Mouse (Mus musculus) ovary, postnatal 14 days (tissue): ENCODE data around the gene Ino80b.

Source experiments
- DNase-seq: peaks from one replicate; pipeline ENCODE4 v3.0.0; 2022; ENCODE audit warnings: low spot score

The Ino80b gene

DNA sequence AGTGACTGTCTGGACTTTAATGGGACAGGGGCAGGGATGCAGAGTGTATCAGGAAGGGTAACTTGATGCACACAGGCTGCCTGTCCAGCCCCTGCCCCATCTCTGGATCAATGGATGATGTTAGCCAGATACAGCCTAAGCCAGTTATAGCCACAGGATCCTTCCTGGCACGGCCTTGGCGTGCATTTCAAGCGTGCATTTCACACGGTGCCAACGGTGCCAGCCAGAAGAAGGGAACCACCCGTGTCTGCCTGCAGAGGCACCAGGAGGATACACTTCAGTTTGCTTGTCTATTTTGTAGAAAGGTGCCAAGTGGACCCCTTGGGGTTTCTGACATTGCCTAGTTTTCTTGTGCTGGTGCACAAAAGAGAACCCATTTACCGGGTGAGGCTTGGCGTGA, 14.8 kb upstream of the Ino80b start:
- no peak for DNase-seq

DNA sequence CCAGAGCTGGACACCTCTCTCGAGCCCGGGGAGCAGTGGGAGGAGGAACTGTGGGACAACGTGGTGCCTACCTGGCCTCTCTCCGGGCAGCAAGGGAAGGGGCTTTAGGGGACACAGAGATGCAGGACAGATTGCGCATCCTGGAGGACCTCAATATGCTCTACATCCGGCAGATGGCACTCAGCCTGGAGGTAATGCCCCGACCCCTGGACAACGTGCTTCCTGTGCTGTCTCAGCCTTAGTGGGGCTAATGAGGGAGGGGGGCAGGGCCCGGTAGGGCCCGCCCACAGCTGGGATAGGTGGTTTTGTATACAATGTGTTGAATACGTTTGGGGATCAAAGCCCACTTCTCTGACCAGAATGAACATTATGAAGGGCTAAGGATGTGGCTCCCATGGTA, 12.8 kb upstream of the Ino80b start:
- DNase-seq = no peak

DNA sequence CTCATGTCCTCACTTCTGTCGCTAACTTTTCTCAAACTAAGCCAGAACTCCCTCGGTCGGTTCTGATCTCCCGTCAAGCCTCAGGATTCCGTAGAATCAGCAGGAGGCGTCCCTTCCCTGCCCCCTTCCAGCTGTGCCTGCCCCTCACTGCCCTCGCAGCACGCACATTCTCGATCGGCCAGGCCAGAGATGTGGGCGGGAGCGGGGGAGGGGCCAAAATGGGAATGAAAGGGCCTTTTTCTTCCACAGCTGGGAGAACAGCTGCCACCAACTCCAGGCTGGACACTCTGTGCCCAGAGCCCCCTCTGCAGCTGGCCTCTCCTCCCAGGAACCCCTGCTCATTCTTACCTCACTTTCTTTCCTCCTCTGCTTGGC, 12.3 kb upstream of the Ino80b start:
- DNase-seq = peak; percentile 84

DNA sequence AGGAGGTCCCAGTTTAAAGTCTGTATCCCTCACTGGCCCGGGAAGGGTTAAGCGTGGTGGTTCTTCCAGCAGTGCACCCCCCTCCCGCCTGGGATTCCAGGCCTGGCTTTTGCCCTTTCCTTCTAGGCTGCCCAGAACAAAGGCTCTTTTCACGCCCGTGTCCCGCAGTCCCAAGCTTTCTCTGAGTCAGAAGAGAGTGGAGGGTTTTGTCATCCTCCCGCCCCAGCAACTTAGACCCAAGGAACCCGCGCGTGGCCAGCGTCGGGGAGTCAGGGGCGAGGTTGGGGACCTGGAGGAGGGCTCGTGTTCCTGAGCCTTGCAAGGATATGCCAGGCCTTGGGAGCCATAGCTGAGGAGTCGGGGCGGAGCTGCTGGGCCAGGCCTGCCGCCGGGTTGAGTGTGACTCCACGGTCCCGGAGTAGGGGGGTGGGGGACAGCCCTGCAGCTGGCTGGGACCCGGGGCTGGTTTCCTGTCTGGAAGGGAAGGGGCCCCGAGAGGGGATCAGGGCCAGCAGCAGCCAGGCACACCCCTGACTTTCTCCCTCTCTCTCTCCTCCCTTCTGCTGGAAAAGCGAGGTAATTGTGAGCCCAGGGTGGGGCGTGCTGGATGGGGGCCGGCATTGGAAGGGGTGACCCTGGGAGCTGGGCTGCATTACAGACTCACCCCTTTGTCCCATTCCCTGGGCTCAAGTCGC, 11.8 kb upstream of the Ino80b start:
- DNase-seq = peak; percentile 57

DNA sequence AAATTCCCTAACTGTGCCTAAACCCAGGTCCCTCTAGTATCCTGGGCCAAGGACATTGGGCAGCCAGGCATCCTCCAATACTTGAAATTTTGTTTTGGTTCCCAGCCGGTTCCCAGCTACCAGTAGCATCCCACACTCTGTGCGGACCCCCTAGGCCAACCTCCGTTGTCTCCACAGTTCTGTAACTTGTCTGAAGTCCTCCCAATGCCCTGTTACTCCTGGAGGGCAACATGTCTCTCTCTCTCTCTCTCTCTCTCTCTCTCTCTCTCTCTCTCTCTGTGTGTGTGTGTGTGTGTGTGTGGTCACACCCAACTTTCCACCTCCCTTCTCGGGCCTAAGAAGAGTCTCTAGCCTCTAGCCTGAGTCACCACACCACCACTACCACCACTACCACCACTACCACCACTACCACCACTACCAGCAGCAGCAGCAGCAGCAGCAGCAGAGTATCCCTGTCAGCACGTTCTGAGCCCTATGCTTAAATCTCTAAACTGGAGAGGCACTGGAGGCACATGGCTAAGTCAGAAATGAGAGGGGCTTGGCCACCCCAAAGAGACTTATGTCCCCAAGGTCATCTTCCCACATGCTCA, 11.2 kb upstream of the Ino80b start:
- no peak for DNase-seq

DNA sequence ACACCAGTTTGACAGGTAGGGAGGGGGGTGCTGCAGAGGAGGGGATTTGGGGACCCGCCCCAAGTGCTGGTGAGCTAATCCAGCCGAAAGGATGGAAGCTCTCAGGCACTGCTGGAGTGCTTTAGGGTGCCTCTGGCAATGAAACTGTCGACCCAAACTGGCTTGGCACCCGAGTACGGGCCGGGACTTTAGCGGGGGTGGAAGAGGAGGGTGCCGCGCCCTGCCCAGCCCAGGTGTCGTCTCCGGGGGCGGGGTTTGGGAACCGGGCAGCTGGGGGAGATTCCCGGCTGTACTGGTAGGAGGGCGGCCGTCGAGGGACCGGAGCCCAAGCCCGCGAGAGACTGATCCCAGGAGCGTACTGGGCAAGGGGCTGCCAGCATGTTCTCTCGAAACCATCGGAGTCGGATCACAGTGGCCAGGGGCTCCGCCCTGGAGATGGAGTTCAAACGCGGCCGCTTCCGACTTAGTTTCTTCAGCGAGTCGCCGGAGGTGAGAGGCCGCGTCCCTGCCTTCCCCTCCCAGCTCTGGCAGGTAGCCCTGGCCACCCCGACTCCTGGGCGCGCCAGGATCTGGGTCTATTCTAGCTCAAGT, 10.4 kb upstream of the Ino80b start:
- DNase-seq = no peak

DNA sequence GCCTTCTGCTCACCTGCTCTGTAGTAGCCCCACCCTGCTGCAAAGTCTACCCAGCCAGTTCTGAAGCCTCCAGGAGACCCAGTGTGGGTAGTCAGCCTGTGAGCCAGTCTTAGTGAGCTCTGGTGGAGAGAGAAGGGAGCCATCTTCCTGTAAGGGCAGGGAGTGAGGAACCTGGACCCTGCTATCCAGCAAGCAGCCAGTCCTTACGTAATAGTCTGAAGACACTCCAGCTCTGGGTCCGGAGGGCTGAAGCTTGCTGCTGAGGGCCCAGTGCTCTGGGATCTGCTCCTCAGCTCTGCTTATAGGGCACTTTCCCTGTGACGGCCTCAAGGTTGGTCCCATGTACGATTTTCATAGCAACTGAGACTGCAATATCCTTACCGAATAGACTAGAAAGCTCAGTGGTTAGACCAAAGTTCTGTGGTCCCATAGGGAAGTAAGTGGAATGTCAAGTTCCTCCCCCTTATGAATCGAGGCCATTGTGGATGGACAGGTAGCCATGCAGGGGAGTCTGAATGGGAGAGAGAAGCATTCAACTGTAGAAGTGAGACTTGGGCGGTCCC, 9.8 kb upstream of the Ino80b start, which contains the start of gene Rtkn:
Gene Rtkn, plus strand, starts transcription at position 513 of the 563 bp plus-strand sequence.
- DNase-seq = no peak

DNA sequence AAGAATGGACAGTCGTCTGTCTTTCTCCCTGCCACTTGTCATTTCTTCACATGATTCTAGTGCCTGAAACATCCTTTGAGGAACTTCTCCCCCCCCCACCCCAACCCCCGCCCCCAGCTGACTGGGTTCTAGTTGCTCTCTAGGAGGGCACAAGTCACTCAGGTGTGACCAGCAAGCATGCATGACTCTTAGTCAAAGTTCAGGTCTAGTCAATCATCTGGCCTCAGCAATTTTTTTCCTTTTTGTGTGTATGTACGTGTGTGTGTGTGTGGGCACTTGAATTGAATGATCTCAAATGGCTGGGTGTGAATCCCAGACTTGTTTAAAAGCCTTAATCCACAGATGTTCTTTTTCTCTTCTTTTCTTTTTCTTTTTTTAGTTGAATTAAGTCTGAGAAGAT, 9.0 kb upstream of the Ino80b start:
- DNase-seq = no peak

DNA sequence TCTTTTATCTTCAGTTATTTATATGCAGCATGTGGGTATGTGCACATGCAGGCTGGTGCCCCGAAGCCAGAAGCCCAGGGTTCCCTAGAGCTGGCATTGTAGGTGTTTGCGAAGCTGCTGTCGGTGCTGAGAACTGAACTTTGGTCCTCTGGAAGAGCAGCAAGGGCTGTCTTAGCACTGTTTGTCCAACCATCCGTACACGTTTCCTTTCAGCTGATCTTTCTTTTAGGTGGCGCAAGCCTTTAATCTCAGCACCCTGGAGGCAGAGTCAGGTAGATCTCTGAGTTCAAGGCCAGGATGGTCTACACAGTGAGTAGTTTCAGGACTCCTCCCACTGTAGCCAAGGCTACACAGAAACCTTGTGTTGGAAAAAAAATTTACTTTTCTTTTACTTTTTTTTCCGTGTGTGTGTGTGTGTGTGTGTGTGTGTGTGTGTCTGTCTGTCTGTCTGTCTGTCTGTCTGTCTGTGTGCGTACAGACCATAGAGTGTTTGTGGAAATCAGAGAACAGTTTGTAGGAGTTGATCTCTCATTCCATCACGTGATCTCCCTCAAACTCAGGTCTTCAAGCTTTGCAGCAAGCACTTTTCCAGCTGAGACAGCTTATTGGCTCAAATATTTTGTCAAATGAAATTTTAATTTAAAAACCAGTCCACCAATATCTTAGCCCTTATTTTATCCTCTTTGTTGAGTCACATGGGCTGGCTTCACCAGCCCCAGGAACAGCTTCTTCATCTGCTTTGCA, 7.1 kb upstream of the Ino80b start:
- DNase-seq = no peak

DNA sequence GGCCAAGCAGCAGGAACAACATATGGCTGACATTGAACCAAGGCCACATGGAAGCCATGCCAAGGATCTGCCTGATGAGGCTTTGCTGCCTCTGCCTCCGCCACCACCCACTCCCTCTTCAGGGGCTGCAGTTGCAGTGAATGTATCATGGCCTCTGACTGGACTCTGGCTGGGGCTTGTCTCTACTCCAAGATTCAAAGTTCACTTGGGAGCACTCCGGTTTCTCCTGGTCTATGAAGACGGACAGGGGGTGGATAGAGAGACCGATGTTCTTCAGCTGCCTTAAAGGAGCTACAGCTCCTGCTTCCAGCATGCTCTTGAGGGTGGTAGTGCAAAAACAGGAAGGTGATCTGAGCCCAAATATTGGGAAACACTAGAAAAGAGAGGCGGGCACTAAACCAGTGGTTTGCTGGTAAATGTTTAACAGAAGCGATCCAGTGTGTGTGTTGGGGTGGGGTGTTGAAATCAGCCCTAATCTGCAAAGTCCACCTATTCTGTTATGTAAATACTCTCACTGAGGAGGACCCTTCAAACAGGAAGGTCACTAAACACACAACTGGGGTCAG, 6.3 kb upstream of the Ino80b start:
- no peak for DNase-seq

DNA sequence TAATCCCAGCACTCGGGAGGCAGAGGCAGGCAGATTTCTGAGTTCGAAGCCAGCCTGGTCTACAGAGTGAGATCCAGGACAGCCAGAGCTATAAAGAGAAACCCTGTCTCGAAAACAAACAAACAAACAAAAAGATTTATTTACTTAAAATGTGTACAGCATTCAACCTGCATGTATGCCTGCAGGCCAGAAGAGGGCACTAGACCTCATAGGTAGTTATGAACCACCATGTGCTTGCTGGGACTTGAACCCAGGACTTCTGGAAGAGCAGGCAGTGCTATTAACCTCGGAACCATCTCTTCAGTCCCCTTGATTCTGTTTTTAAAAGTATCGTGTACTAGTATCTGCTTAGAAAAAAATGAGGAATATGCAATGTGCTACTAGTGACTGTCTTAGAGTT, 2.2 kb upstream of the Ino80b start:
- DNase-seq = no peak

DNA sequence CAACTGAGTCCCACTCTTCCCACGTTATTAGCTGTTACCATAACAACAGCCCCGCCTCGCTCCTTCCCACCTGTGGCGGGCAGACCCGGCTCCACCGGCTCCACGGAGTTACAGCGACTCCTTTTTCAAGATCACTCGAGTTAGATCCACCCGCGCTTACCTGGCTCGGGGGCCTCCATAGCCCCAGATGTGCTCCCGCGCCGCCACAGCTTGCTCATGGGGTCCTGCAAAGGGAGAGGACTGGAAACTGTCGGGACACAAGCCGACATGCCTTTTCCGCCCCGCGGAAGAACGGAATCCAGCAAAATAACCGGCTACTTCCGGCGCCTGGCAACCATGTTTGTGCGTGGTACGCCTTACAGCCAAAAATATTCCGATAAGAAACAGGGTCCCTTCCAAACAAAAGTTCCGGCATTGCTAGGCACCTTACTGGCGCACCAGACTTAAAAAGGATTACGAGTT, 349 bp downstream of the Ino80b start:
- peak; percentile 92 for DNase-seq

DNA sequence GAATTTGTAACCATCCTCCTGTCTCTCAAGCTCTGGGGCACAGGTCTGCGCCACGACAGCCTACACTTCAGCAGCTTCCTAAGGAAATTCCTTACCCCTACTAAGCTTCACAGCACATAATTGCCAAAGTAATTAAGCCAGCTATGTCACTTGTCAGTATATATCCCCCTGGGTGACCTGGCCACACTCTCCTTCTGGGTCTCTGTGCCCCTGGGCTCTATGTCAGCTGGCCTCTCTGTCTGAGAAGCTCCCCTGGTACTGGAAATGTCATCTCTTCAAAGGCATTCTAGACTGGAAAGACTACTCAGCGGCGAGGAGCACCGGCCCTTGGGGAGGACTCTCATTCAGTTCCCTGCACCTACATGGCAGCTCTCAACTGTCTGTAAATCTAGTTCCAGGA, 2.3 kb downstream of the Ino80b start:
- DNase-seq = no peak

DNA sequence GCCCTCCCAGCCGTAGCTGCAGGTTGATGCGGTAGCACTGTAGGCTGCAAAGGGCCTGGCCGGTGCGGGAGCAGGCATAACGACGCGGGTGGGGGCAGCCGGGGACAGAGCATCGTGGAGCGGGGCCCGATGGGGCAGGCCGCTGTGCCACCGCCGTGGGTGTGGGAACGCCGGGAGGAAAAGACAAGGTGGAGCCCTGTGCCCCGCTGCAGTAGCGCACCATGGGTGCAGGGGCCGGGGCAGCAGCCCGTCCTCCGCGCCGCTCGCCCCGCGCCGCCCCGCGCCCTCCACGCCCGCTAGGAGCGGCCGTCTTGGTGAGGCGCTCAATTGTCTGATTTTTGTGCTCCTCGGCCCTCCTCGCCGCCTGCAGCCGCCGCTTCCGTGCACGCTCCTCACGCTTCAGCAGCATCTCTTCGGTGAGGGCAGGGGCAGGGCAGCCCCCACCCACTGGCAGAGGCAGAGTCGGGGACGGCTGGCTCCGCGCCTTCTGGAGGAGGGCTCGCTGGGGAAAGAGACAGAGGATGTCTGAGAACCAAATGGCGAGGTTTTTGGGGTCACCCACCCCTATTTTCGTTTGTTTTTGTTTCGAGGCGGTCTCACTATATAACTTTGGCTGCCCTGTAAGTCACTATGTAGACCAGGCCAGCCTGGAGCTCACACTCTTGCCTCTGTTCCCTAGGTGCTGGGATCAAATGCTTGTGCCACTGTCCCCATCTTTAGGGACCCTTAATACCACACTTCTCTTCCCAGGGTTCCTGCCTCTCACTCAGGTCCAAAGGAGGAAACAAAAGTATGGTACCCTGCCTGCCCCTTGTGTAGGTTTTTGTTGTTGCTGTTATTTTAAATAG, 3.1 kb downstream of the Ino80b start:
- no peak for DNase-seq

DNA sequence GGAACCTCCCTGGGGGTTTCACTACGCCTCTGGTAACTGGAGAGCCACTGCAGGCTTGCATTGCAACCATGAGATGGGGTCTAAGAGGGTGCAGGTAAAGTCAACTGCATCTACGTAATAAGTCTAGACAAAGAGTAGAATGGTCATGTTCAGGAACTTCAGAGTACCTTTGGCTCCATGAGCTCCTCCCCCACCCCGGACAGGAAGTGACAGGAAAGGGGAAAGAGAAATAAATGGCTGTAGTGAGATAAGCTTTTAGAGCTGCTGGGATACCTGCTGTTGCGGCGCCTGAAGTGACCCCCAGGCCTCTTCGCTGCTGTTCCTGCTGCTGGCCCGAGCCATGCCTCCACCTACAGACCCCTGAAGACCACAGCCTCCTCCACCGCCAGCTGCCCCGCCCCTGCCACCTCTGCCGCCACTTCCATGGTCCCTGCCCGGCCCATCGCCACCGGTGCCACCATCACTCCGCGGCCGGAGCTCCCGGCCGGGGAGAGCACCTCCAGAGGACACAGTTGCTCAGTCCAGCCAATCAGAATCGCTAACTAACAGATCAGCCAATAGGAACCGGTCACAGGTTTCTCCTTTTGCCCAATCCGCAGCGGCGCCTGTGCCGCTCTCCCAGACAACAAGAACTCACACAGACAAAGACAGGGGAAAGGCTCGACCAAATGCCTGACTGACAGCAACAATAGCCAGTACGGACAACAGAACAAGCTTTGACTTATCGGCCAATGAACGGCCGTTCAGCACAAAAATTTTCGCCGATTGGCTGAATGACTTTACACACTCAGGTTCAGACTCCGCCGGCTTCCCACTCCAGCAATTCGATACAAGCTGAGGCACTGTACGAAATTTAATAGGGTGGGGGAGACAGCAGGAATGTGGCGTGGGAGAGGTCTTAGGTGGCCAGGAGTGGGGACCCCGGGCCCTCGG, 4.0 kb downstream of the Ino80b start, which contains the start of gene Wbp1:
Gene Wbp1, minus strand, starts transcription at position 630 of the 933 bp plus-strand sequence.
- peak; percentile 86 for DNase-seq

DNA sequence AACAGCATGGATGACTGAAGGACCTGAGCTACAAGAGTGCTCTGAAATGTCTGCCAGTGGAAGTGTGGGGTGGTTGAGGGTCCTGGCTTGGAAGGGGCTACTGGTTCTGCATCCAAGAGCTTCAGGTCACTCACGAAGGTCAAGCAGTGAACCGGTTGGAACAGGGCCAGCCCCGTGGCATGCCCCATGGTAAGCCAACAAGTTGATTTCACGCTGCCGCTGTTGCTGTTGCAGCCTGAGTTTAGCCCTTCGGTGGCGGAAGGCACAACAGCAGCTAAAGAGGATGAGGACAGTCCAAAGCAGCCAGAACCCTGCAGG, 5.5 kb downstream of the Ino80b start:
- DNase-seq = no peak

DNA sequence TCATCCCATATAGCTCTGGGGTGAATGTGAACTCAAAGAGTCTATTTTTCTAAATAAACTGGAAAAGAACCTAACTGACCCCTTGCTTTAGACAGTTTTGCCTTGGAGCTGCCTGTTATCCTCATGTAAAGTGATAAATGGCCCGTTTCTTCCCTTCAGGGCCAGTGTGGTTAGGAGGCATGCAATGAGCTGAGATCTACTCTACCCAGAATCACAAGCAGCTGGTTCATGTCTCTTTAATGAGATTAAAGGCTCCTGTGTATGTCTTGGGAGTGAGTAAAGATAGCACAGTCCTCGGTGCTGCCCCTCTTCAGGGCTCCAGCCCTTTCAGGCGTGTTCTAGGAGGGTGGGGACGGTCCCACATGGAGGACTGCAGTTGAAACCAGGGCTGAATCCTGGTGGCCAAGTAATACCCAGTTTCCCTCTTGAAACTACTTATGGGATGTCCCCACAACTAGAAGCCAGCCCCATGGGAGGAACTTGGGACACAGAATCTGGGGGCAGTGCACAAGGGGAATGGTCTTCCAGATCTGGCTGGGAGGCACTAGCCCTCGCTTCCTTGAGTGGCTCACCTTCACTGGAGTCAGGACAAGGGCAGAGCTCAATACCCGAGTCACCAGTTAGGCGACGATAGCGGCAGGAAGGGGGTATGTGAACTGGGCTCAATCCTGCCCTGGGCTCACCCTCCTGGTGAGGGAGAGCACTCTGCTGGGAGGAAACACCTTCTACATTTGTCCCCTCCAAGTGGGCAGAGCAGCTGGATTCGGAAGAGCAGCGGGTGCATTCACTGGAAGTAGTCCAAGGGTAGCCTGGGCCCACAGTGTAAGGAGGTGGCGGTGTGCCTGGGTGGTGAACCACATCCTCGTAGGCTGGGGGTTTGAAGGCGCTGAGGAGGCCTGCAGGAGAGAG, 6.2 kb downstream of the Ino80b start:
- no peak for DNase-seq

DNA sequence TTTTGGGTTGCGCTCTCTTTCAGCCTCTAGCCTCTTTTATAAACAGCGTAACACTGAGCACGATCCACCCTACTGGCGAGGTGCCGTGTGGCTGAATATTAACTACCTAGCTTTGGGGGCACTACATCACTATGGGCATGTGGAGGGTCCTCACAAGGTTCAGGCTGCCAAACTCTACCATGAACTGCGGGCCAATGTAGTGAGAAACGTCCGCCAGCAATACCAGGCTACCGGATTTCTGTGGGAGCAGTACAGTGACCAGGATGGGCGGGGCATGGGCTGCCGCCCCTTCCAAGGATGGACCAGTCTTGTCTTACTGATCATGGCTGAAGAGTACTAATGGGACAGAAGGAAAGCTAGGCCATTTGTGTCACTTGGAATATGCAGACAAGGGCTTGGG, 6.9 kb downstream of the Ino80b start:
- no peak for DNase-seq

DNA sequence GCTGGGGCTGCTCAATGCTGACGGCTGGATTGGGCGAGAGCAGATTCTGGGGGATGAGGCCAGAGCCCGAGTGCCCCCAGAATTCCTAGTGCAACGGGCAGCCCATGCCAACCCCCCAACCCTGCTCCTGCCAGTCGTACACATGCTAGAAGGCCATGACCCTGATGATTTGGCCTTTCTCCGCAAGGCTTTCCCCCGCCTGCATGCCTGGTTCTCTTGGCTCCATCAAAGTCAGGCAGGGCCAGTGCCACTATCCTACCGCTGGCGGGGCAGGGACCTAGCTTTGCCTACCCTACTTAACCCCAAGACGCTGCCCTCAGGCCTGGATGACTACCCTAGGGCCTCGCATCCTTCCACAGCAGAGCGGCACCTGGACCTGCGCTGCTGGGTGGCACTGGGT, 7.6 kb downstream of the Ino80b start:
- DNase-seq = no peak
